Comparison of ENCODE assay signal across 19 mouse cellular contexts in genomic region chrX:13465810-13466209, GRCm38 (mm10). TPM values are rescaled to one million over a fixed set of nuclear protein-coding genes. Genes with fewer than 3 reads are reported as not detected.
"Had no signal": no experiment of that assay in that cellular context is flagged by ENCODE, and none has a peak within 500 bp of the region (broad histone marks: within the 10 kb centered on the region; RNA-seq: fewer than 3 reads in every experiment).

Gene Nyx, plus strand, starts transcription at chrX:13466110.

- H3K36me3 ChIP-seq: kidney, embryonic 15.5 days; limb, embryonic 12.5 days; limb, embryonic 15.5 days had no signal

- H3K4me1 ChIP-seq: kidney, embryonic 15.5 days; limb, embryonic 12.5 days; limb, embryonic 15.5 days had no signal

- H3K4me3 ChIP-seq: kidney, embryonic 15.5 days; limb, embryonic 12.5 days; limb, embryonic 15.5 days; megakaryocyte, embryonic 14.5 days had no signal

- DNase-seq: kidney, adult 8-10 months; kidney, postnatal 10 days; kidney, postnatal 36 days; liver, postnatal 0 days; lung, embryonic 14.5 days; lung, postnatal 36 days; midbrain, embryonic 14.5 days; thymus, adult 2 months; thymus, postnatal 14 days; thymus, postnatal 4 days had no signal

- H3K4me2 ChIP-seq: kidney, embryonic 15.5 days; limb, embryonic 12.5 days; limb, embryonic 15.5 days; liver, embryonic 11.5 days; lung, embryonic 14.5 days; midbrain, embryonic 11.5 days had no signal

- ATAC-seq: liver, postnatal 0 days had no signal

- H3K9ac ChIP-seq: kidney, embryonic 15.5 days; limb, embryonic 12.5 days; limb, embryonic 15.5 days; liver, embryonic 14.5 days; liver, postnatal 0 days; lung, embryonic 14.5 days had no signal

- H3K27ac ChIP-seq: kidney, embryonic 15.5 days; limb, embryonic 12.5 days; limb, embryonic 15.5 days; liver, embryonic 14.5 days had no signal

- H3K9me3 ChIP-seq: kidney, embryonic 15.5 days; limb, embryonic 12.5 days; limb, embryonic 15.5 days had no signal

RNA-seq across cellular contexts. Expression of gene Nyx, which starts in this region (rescaled TPM):
- polyA plus RNA-seq: liver, embryonic 11.5 days; neural tube, embryonic 11.5 days; stomach, embryonic 14.5 days had no signal
